Comparison of ENCODE assay signal across 7 mouse cellular contexts in the genomic region with DNA sequence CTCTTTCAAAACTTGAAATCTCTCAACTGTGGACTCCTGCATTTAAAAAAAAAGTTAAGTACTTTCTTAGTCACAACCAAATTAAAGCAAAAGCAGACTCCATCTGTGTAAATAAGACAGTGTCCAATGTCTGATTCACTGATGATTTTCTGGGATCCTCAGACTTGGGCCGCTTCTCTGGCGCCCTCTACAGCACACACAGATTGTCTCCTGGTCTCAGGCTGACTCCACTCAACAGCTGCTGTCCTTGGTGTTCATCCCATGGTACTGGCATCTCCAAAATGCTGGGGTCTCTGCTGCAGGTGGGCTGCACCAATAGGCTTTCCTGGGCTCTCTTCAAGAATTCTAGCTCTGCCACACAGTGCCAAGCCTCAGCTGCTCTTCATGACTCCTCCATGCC. TPM values are rescaled to one million over a fixed set of nuclear protein-coding genes. Genes with fewer than 3 reads are reported as not detected.
DNase-seq lines count a peak whose midpoint lies in the region; ATAC-seq lines count a peak whose summit lies in the region.

No protein-coding gene starts in this region.

- H3K4me2 ChIP-seq in neural tube, embryonic 15.5 days: no peak overlapping the region
- H3K4me2 ChIP-seq in intestine, embryonic 15.5 days (replicated peaks): no peak overlapping the region
- H3K4me2 ChIP-seq in liver, embryonic 11.5 days: no peak overlapping the region

- ATAC-seq in neural tube, embryonic 15.5 days (ENCODE audit: low FRiP score): no peak
- 0 out of 2 replicates have a peak, but pooled peaks have one; percentile 10 for ATAC-seq in intestine, embryonic 15.5 days
- no peak for ATAC-seq in liver, embryonic 11.5 days (replicated peaks; ENCODE audit: low FRiP score)

- H3K4me1 ChIP-seq in neural tube, embryonic 15.5 days: no peaks in the 10 kb centered on the region
- no peaks in the 10 kb centered on the region for H3K4me1 ChIP-seq in intestine, embryonic 15.5 days (replicated peaks)
- no peaks in the 10 kb centered on the region for H3K4me1 ChIP-seq in liver, embryonic 11.5 days (replicated peaks; ENCODE audit: control insufficient read depth, insufficient read depth, low read length)

- H3K4me3 ChIP-seq in neural tube, embryonic 15.5 days (replicated peaks): no peak overlapping the region
- H3K4me3 ChIP-seq in intestine, embryonic 15.5 days (replicated peaks): no peak overlapping the region
- H3K4me3 ChIP-seq in liver, embryonic 11.5 days (ENCODE audit: low read depth, low read length): no peak overlapping the region

- no peak overlapping the region for H3K27ac ChIP-seq in neural tube, embryonic 15.5 days (replicated peaks)
- no peak overlapping the region for H3K27ac ChIP-seq in intestine, embryonic 15.5 days
- H3K27ac ChIP-seq in liver, embryonic 11.5 days (ENCODE audit: low read depth, low read length): no peak overlapping the region

- 5% methylated on average over 2 of the region's 2 CpGs for WGBS in neural tube, embryonic 15.5 days
- WGBS in intestine, embryonic 15.5 days: 0% methylated on average over 2 of the region's 2 CpGs
- WGBS in liver, embryonic 11.5 days: 7% methylated on average over 2 of the region's 2 CpGs

- no peaks in the 10 kb centered on the region for H3K9me3 ChIP-seq in neural tube, embryonic 15.5 days (replicated peaks)
- no peaks in the 10 kb centered on the region for H3K9me3 ChIP-seq in intestine, embryonic 15.5 days
- H3K9me3 ChIP-seq in liver, embryonic 11.5 days (ENCODE audit: control insufficient read depth, low read length): no peaks in the 10 kb centered on the region

- peak; percentile 32 for DNase-seq in neural tube, embryonic 10.5 days (ENCODE audit: extremely low spot score, low spot score)
- DNase-seq in adipocyte (ENCODE audit: low spot score): peak; percentile 89
- DNase-seq in cerebellum, postnatal 14 days: peak; percentile 76 to 80
- peak; percentile 49 for DNase-seq in liver, embryonic 11.5 days (ENCODE audit: low spot score)
- DNase-seq in right cerebral cortex, postnatal 14 days: peak; percentile 58

- H3K36me3 ChIP-seq in neural tube, embryonic 15.5 days: peaks cover 81% of the 10 kb centered on the region
- H3K36me3 ChIP-seq in intestine, embryonic 15.5 days: 0 out of 2 replicates have a peak, but pooled peaks cover 3% of the 10 kb centered on the region
- H3K36me3 ChIP-seq in liver, embryonic 11.5 days (ENCODE audit: control insufficient read depth, insufficient read depth, low read length): peaks cover 18% of the 10 kb centered on the region

- no peaks in the 10 kb centered on the region for H3K27me3 ChIP-seq in neural tube, embryonic 15.5 days (replicated peaks)
- H3K27me3 ChIP-seq in intestine, embryonic 15.5 days (replicated peaks): no peaks in the 10 kb centered on the region
- H3K27me3 ChIP-seq in liver, embryonic 11.5 days (replicated peaks; ENCODE audit: control insufficient read depth, insufficient read depth, low read length): no peaks in the 10 kb centered on the region

- no peak overlapping the region for H3K9ac ChIP-seq in neural tube, embryonic 15.5 days (replicated peaks)
- no peak overlapping the region for H3K9ac ChIP-seq in intestine, embryonic 15.5 days
- H3K9ac ChIP-seq in liver, embryonic 11.5 days (ENCODE audit: low read depth, low read length): no peak overlapping the region

RNA-seq across cellular contexts. Expression of gene Rnps1, which starts 24.5 kb away (rescaled TPM):
- 289 and 293 TPM in 2 replicates for polyA plus RNA-seq in neural tube, embryonic 15.5 days (2015; fragmentation: Nextera tagmentation; extraction: Ambion mirVana)
- polyA plus RNA-seq in intestine, embryonic 15.5 days (2015; fragmentation: Nextera tagmentation; extraction: Ambion mirVana): 250 and 257 TPM in 2 replicates
- 336 and 347 TPM in 2 replicates for polyA plus RNA-seq in liver, embryonic 11.5 days (2014; fragmentation: Nextera tagmentation; extraction: Ambion mirVana)

RNA-seq across cellular contexts. Expression of gene Eci1, which starts 36.6 kb away (rescaled TPM):
- polyA plus RNA-seq in neural tube, embryonic 15.5 days (2015; fragmentation: Nextera tagmentation; extraction: Ambion mirVana): 51.5 and 58.8 TPM in 2 replicates
- 122 and 137 TPM in 2 replicates for polyA plus RNA-seq in intestine, embryonic 15.5 days (2015; fragmentation: Nextera tagmentation; extraction: Ambion mirVana)
- polyA plus RNA-seq in liver, embryonic 11.5 days (2014; fragmentation: Nextera tagmentation; extraction: Ambion mirVana): 122 and 126 TPM in 2 replicates

RNA-seq across cellular contexts. Expression of gene Abca3, which starts 38.1 kb away (rescaled TPM):
- 25.5 and 29.4 TPM in 2 replicates for polyA plus RNA-seq in neural tube, embryonic 15.5 days (2015; fragmentation: Nextera tagmentation; extraction: Ambion mirVana)
- polyA plus RNA-seq in intestine, embryonic 15.5 days (2015; fragmentation: Nextera tagmentation; extraction: Ambion mirVana): 10.1 and 11.1 TPM in 2 replicates
- 30.4 and 30.7 TPM in 2 replicates for polyA plus RNA-seq in liver, embryonic 11.5 days (2014; fragmentation: Nextera tagmentation; extraction: Ambion mirVana)

RNA-seq across cellular contexts. Expression of gene Abca17, which starts 39.0 kb away (rescaled TPM):
- 0.70 and 1.3 TPM in 2 replicates for polyA plus RNA-seq in neural tube, embryonic 15.5 days (2015; fragmentation: Nextera tagmentation; extraction: Ambion mirVana)
- polyA plus RNA-seq in intestine, embryonic 15.5 days (2015; fragmentation: Nextera tagmentation; extraction: Ambion mirVana): 0.06 TPM in 1 of 2 replicates, not detected in the other
- polyA plus RNA-seq in liver, embryonic 11.5 days (2014; fragmentation: Nextera tagmentation; extraction: Ambion mirVana): 0.19 TPM in 1 of 2 replicates, not detected in the other

RNA-seq across cellular contexts. Expression of gene Dnase1l2, which starts 53.0 kb away (rescaled TPM):
- polyA plus RNA-seq in neural tube, embryonic 15.5 days (2015; fragmentation: Nextera tagmentation; extraction: Ambion mirVana): 5.4 and 8.7 TPM in 2 replicates
- 1.4 and 2.1 TPM in 2 replicates for polyA plus RNA-seq in intestine, embryonic 15.5 days (2015; fragmentation: Nextera tagmentation; extraction: Ambion mirVana)
- polyA plus RNA-seq in liver, embryonic 11.5 days (2014; fragmentation: Nextera tagmentation; extraction: Ambion mirVana): 1.1 and 1.3 TPM in 2 replicates

Comparison
In these comparisons a context has a peak if more than half of its experiments do, and no peak if none do; other contexts are left out.
1. DNase-seq: peak in every context shown above with its lines; median percentile 89 in adipocyte; 78 in cerebellum, postnatal 14 days; 58 in right cerebral cortex, postnatal 14 days; 49 in liver, embryonic 11.5 days; 32 in neural tube, embryonic 10.5 days.